Mouse (Mus musculus) stomach, postnatal 0 days (tissue): ENCODE measurements at regions not wholly inside any gene's neighbourhood (a gene's known extent, or its start where the extent isn't known, plus 50 kb on each side); places are given as distances from the start of the nearest gene placed in this dataset.

Experiments
- CTCF ChIP-seq: IDR thresholded peaks from 2 replicates; pipeline ENCODE4 v1.5.1; 2016; ENCODE audit warnings: antibody characterized with exemption, low read depth, mild to moderate bottlenecking, moderate library complexity
- EP300 ChIP-seq: optimal IDR thresholded peaks from 2 replicates; pipeline ENCODE3; 2016; ENCODE audit warnings: antibody characterized with exemption

DNA sequence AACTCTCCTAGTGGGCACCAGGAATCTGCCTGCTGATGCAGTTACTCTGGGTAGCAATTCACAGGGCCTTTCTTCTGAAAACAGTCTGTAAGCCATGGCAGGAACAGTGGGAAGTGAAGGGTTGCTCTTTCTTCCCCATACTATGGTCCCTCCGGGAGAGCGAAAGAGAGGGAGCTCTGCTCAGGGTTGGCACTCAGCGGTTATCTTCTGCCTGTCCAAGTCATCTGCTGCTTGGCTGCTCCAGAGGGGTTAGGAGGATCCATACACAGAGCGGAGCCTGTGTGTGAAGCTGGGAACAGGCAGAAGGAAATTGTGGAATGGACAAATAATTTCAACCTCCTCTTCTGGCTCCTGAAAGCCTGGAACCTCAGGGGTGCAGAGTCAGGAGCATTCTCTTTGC is 200.6 kb upstream of the Nxpe4 start:
- TF ChIP-seq CTCF = no peak
- no peak for TF ChIP-seq EP300
